Mouse (Mus musculus) layer of hippocampus, postnatal 36 days (tissue): ENCODE results near the gene Slc22a3. TPM values are rescaled to one million over a fixed set of nuclear protein-coding genes. Genes with fewer than 3 reads are reported as not detected.

Experiments used
- DNase-seq, 2 experiments: peaks; one replicate each; pipeline ENCODE4 v3.0.0; 2022
- total RNA-seq, 2 experiments: library from RNA; stranded (reverse); gene quantifications; 2 replicates each; pipeline ENCODE4 v1.2.3; 2021

Gene Slc22a3
- total RNA-seq, 2 experiments from 2014 or later: 0.27 to 0.63 TPM

DNA sequence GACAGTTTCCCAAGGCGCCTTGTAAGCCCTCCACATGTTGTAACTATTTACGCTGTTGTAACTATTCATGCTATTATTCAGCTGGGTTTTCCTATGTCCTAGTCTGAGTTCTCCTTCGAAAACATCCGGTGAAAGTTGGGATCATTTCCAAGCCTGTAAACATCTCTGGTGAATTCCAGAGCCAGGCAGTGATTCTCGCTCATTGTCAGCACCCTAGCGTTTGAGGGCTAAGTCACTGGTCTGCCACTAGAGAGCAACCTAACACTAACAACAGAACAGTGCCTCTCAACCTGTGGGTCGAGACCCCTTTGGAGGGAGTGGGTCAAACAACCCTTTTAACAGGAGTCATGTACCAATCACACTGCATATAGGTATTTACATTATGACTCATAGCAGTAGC, 104.1 kb downstream of the Slc22a3 start:
- no peak for DNase-seq

GRCm38 (mm10) chr17:12396163-12396677, 111.3 kb downstream of the Slc22a3 start:
- no peak for DNase-seq

DNA sequence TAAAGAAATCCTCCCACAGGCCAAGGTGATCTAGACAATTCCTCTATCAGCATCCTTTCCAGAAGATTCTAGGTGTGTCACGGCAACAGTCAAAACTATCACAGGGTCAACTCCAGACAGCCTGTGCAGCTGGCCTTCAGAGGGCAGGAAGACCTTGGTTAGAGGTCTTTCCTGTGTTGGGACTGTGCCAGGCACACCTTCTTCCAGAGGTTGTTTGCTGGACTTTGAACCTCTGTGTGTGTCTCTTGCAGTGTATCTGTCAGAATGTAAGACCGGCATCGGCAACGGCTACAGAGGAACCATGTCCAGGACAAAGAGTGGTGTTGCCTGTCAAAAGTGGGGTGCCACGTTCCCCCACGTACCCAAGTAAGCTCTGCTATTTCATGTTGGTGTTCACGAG, 119.3 kb downstream of the Slc22a3 start:
- no peak for DNase-seq

DNA sequence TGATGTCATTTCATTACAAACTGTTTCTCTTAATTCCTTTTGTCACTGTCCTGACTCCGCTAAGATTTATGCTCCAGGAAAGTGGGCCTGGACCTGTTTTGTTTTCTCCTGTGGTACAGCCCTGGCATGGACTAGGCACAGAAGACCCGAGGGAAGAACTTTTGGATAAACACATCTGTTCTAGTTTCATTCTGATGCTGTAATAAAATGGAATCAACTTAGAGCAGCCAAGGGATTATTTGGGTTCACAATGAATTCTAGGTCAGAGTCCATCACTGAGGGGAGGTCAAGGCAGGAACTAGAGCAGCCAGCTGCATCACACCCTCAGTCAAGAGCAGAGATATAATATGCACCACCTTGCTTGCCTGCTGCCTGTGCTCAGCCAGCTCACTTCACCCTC, 119.7 kb downstream of the Slc22a3 start:
- DNase-seq: no peak

DNA sequence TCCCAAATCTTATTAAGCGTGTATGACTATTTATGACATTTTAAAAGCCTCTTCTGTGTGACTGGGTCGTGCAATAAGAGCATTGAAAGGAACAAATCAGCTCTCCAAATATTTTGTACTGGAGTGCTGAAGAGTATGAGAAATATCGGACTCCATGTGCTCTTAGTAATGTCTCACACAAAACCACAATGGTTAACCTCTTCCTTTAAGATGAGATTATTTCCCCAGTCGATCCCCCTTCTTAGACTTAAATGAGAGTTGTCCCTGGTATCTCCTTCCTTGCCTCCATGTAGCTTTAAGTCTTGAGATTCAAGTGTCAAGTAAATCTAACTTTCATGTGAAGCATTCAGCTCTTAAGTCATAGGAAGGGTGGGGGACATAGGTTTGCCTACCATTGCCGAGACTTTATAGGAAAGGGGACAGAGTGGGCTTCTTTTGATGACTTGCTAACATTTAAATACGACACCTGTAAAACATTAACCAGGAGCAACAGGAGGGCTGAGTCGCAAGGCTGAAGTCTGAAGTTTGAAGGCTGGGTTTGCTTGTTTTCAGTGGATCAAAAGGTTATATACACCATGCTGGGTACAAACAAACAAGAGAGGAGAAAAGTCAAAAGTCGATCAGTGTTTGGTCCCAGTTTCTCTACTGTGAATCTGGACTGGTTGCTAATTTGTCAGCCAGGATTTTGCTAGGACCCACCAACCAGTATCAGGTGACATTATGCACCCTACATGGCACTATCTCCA, 122.3 kb downstream of the Slc22a3 start:
- DNase-seq: no peak

- DNase-seq: no peak
Measured at GRCm38 (mm10) chr17:12382531-12382930, 125.0 kb downstream of the Slc22a3 start.

- no peak for DNase-seq
Measured at GRCm38 (mm10) chr17:12381579-12381978, 125.9 kb downstream of the Slc22a3 start.

GRCm38 (mm10) chr17:12380287-12380686, 127.2 kb downstream of the Slc22a3 start:
- DNase-seq: no peak

DNA sequence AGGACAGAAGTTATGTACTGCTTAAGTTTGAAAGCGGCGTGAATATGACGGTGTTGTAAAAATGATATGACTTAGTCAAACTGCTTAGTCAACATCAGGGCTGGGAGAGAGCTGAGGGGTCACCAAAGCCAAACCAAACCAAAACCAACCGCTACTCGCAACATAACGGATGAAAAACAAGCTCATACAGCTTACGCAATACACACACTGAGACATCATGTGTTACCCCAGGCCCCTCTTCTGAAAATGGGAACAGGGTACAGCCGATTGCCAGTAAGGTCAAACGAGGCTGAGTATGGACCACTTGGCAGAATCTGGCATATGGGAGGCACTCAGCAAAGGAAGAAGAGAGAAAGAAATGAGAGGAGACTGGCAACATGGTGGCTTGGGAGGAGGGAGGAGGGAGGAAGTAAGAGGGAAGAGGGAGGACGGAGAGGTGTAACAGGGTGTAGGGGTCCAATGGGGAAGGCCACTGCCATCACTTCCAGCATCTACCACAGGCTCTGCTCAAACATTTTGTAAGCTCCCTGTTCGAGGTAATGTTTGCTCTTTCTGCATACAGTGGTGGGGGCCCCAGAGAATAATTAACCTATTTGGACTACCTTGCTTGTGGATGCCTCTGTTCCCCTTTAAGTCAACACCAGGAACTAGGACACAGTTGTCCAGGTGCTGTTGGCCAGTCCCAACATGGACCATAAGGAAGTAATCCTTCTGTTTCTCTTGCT, 129.4 kb downstream of the Slc22a3 start, which contains the start of gene Plg:
Plg (plus strand) TSS at position 628 of the 725 bp plus-strand sequence.
- no peak for DNase-seq

DNA sequence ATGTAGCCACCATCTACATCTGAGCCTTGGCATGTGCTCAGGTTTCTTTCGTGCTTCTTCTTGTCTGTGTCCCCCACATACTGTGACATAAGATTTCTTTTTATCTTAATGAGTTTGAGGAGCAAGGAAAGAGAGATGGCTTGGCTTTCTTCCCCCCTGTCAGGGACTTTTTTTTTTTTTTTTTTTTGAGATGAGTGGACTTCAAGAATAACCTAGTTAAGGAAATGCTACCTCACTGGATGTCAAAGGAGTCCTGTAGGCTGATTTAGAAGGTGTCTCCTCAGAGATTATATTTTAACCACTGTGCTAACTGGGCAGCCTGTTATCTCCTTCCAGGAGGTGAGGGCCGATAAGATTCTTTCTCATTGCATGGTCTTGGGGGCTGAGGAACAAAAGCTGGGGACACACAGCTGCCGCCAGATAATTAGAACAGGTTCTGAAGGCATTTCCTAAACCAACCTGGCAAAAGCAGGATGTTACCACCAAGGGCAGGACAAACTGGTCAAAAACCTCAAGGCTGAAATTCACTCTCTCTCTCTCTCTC, 133.8 kb downstream of the Slc22a3 start:
- no peak for DNase-seq

DNA sequence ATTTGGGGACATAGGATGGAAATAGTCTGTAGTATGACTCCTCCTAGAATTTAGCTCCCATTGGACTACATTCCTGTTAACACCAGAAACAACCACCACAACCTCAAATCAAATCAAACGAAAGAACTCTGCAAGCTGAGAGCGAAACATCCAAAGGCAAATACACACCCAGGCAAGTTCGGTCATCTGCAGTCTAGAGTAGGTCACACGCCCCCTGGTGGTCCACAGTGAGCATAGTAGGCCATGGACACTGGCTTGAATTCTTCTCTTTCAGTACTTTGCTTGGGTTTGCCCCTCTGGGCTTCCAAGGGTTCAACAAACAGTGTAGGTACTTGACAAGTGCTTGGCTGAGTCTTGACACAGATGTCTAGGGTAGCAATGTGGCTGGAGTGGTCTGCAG, 135.5 kb downstream of the Slc22a3 start:
- peak; percentile 46 to 56 for DNase-seq

GRCm38 (mm10) chr17:12371310-12371925, 136.1 kb downstream of the Slc22a3 start:
- no peak for DNase-seq

- DNase-seq: no peak
Measured at GRCm38 (mm10) chr17:12370289-12370688, 137.2 kb downstream of the Slc22a3 start.

GRCm38 (mm10) chr17:12369393-12369792, 138.1 kb downstream of the Slc22a3 start:
- DNase-seq: no peak

Other genes with a start within 250 kb of the Slc22a3 start
- 10 to 100 TPM; 63.5 to 78.5 TPM for gene Map3k4, start 188.9 kb downstream of the Slc22a3 start, total RNA-seq
- gene Plg, start 129.1 kb downstream of the Slc22a3 start, total RNA-seq: not detected
- gene Slc22a2, start 76.4 kb upstream of the Slc22a3 start, total RNA-seq: under 1 TPM; 0.15 to 0.23 TPM
- gene Slc22a1, start 168.1 kb upstream of the Slc22a3 start, total RNA-seq: not detected